Mouse (Mus musculus) limb, embryonic 12.5 days (tissue): ENCODE data around the gene D10Wsu102e. TPM values are rescaled to one million over a fixed set of nuclear protein-coding genes. Genes with fewer than 3 reads are reported as not detected.

ENCODE experiments used
- ATAC-seq: fragments of 200-750 bp; cut with Nextera tagmentation; 2 replicates; pipeline ENCODE4 v1.8.0; 2017; ENCODE audit warnings: low read depth, moderate TSS enrichment; ENCODE audit not compliant: insufficient number of reproducible peaks, insufficient read depth, low FRiP score, low TSS enrichment
- H3K27ac ChIP-seq: fragments of 300-500 bp; sonication (generic); 2 replicates; pipeline ENCODE4 v1.5.1; 2016; ENCODE audit warnings: mild to moderate bottlenecking, moderate library complexity
- H3K27me3 ChIP-seq: fragments of 300-500 bp; sonication (generic); 2 replicates; pipeline ENCODE4 v1.6.1; 2016; ENCODE audit warnings: mild to moderate bottlenecking, moderate library complexity
- H3K36me3 ChIP-seq: fragments of 300-500 bp; sonication (generic); 2 replicates; pipeline ENCODE4 v1.6.1; 2016; ENCODE audit warnings: mild to moderate bottlenecking, moderate library complexity
- H3K4me1 ChIP-seq: fragments of 300-500 bp; sonication (generic); replicated peaks from 2 replicates; pipeline ENCODE4 v1.6.1; 2016
- H3K4me2 ChIP-seq: fragments of 300-500 bp; sonication (generic); 2 replicates; pipeline ENCODE4 v1.6.1; 2016; ENCODE audit warnings: mild to moderate bottlenecking, moderate library complexity
- H3K4me3 ChIP-seq: fragments of 300-500 bp; sonication (generic); replicated peaks from 2 replicates; pipeline ENCODE4 v1.5.1; 2016; ENCODE audit warnings: mild to moderate bottlenecking
- H3K9ac ChIP-seq: fragments of 300-500 bp; sonication (generic); replicated peaks from 2 replicates; pipeline ENCODE4 v1.6.1; 2016; ENCODE audit warnings: mild to moderate bottlenecking, moderate library complexity
- H3K9me3 ChIP-seq: fragments of 300-500 bp; sonication (generic); 2 replicates; pipeline ENCODE4 v1.6.1; 2016; ENCODE audit warnings: mild to moderate bottlenecking, moderate library complexity
- WGBS: fragments of 180-500 bp; shearing (Covaris S2); methylation state at CpG from one replicate; pipeline ENCODE4 v1.1.7; 2016; 5-methylcytosine and 5-hydroxymethylcytosine counted together
- polyA plus RNA-seq: library from polyadenylated mRNA; unstranded; fragments of >200 nt; fragmentation: Nextera tagmentation; extraction: Ambion mirVana; gene quantifications from 2 replicates; pipeline ENCODE4 v1.2.1, GENCODE M21; 2016

The D10Wsu102e gene
- polyA plus RNA-seq: 0.87 and 0.92 TPM in 2 replicates

DNA sequence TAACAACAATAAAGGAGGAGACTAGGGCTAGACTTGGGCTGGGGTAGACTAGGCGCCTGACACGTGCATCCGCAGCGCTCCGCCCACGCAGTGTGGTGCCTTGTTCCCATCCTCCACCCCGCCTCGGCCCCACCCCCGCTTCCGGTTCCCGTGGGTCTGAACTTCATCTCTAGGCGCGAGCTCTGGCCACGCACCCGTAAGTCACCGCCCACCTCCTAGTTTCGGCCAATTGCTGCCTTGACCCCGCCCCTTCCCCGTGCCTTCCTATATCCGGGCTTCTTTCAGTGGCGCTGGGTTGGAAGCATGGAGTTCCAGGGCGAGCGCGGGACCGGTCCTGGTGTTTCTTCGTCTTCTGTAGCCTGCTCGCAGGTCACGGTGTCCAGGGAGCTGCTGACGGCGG, at the start of gene D10Wsu102e:
TSS of gene D10Wsu102e (plus strand) at position 266 of the 400 bp plus-strand sequence.
- ATAC-seq: peak; percentile 97
- Histone ChIP-seq H3K27ac (peak within 1 kb of the TSS; percentile 78), H3K36me3 (peaks cover 25% of the 10 kb centered on the region), H3K4me1 (peaks cover 9% of the 10 kb centered on the region), H3K4me3 (peak within 1 kb of the TSS; percentile 95), H3K4me2 (peak within 1 kb of the TSS; percentile 69), H3K9me3 (no peaks in the 10 kb centered on the region), H3K9ac (peak within 1 kb of the TSS; percentile 88), H3K27me3 (no peaks in the 10 kb centered on the region)
- under 1% methylated on average over 30 of the region's 30 CpGs for WGBS

DNA sequence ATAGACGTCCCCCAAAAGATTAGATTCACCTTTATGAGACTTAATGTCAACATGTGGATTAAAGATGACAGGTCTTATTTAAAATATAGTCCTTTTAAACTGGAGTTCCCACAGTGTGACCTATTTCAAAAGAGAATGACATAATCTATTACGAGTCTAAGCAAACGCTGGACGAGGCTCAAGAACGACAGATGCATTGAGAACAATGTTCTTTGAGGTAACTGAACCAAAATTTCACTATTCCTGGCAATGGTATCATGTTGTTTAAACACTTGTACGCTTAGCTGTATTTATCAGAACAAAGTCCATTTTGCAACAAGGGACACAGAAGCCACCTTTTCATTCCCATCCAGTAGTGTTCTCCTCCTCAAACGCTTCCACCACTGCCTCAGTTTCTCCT, 49.7 kb upstream of the D10Wsu102e start:
- Histone ChIP-seq H3K9me3 (0 out of 2 replicates have a peak, but pooled peaks cover 6% of the 10 kb centered on the region), H3K4me2 (no peak overlapping the region), H3K27ac (no peak overlapping the region), H3K4me3 (no peak overlapping the region), H3K4me1 (no peaks in the 10 kb centered on the region), H3K36me3 (no peaks in the 10 kb centered on the region), H3K27me3 (peaks cover 8% of the 10 kb centered on the region), H3K9ac (no peak overlapping the region)
- WGBS: 89% methylated on average over 7 of the region's 7 CpGs
- ATAC-seq: no peak

DNA sequence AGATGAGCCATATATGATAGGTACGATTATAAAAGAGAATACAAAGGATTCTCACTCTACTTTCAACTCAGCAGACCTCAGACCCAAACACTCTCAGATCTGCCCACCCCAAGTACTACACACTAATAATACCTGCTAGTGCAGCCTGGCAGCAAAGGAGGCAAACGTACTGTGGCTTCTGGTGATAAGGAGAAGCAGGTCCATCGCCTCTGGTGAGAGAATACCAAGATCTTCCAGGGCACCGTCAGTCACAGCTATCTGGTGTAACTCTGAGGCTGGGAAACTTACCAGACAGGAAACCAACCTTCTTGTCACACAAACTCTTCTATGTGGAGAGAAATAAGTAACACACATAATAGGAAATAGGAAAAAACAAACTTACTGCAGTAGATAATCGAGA, 47.0 kb upstream of the D10Wsu102e start:
- H3K27me3 ChIP-seq: peaks cover 8% of the 10 kb centered on the region
- no peaks in the 10 kb centered on the region for H3K36me3 ChIP-seq
- 0 out of 2 replicates have a peak, but pooled peaks cover 6% of the 10 kb centered on the region for H3K9me3 ChIP-seq
- H3K9ac ChIP-seq: no peak overlapping the region
- H3K4me2 ChIP-seq: no peak overlapping the region
- H3K4me1 ChIP-seq: no peaks in the 10 kb centered on the region
- no peak for ATAC-seq
- H3K27ac ChIP-seq: no peak overlapping the region
- WGBS: 85% methylated on average over 5 of the region's 5 CpGs
- no peak overlapping the region for H3K4me3 ChIP-seq

- Histone ChIP-seq H3K4me2 (no peak overlapping the region), H3K4me3 (no peak overlapping the region), H3K36me3 (no peaks in the 10 kb centered on the region), H3K4me1 (no peaks in the 10 kb centered on the region), H3K9me3 (no peaks in the 10 kb centered on the region), H3K27ac (no peak overlapping the region), H3K9ac (no peak overlapping the region), H3K27me3 (no peaks in the 10 kb centered on the region)
- ATAC-seq: no peak
- WGBS: 78% methylated on average over 6 of the region's 6 CpGs
Measured at GRCm38 (mm10) chr10:83320396-83320795, 39.6 kb upstream of the D10Wsu102e start.

DNA sequence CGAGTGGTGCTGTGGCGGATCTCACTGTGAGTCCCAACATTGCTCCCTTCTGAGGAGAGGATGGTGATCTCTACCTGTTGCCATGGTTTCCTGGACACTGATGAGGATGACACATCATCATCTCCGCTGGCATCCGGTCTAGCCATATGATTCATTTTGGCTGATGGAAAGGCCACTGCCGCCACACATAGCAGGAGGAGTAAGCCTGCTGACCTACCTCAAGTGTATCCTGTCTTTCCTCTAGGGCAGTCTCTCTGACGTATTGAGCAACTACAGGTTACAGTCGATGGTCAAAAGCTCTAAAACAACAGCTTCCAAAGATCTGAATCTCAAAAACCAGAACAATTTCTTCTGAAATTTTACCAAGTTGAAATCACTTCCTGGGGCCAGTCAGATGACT, 39.2 kb upstream of the D10Wsu102e start:
- Histone ChIP-seq H3K4me3 (no peak overlapping the region), H3K9me3 (no peaks in the 10 kb centered on the region), H3K36me3 (no peaks in the 10 kb centered on the region), H3K27me3 (no peaks in the 10 kb centered on the region), H3K4me1 (no peaks in the 10 kb centered on the region), H3K27ac (no peak overlapping the region), H3K9ac (no peak overlapping the region), H3K4me2 (no peak overlapping the region)
- 91% methylated on average over 7 of the region's 7 CpGs for WGBS
- no peak for ATAC-seq

DNA sequence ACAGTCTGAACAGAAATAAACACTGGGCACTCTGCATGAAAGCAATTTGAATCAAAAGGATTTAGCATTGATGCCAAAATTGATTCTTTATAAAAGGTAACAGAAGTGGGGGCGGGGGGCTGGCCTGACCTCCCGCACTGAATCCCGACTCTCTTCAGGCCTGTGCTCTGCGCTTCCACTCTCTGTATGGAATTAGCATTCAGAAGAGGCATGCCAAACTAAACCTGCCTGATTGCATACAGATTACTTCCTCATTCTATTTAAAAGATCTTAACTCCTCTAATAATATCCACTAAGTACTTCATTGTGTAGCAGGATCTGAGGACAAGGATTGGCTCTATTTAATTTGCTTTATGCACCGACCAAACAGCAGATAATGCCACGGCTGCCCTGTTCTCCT, 38.5 kb upstream of the D10Wsu102e start:
- no peaks in the 10 kb centered on the region for H3K36me3 ChIP-seq
- no peak overlapping the region for H3K4me3 ChIP-seq
- H3K27ac ChIP-seq: no peak overlapping the region
- no peak overlapping the region for H3K9ac ChIP-seq
- H3K4me2 ChIP-seq: no peak overlapping the region
- no peaks in the 10 kb centered on the region for H3K9me3 ChIP-seq
- no peak for ATAC-seq
- H3K27me3 ChIP-seq: no peaks in the 10 kb centered on the region
- H3K4me1 ChIP-seq: no peaks in the 10 kb centered on the region
- 85% methylated on average over 6 of the region's 6 CpGs for WGBS

DNA sequence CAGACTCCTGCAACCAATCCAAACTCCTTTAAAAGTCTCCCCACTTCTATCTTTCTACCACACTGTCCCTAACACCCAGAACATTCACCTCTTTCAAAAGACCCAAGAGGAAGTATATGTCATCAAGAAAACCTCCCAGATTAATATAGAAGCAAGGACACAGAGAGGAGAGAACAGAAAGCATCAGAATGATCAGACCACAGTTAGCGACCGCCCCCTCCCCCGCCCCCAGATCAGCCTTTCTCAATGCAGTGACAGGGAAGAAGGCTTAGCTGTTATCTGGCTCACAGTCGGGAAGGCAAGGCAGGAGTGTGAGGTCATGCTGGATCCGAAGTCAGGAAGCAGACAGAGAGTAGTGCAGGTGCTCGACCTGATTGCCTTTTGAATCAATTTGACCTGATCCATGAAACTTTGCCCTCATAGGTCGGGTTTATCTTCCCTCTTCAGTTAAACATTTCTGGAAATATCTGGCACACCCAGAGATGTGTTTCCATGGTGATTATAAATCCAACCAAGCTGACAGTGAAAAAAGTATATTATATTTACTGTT, 37.4 kb upstream of the D10Wsu102e start:
- WGBS: 51% methylated on average over 7 of the region's 7 CpGs
- Histone ChIP-seq H3K4me2 (no peak overlapping the region), H3K9ac (no peak overlapping the region), H3K9me3 (no peaks in the 10 kb centered on the region), H3K4me1 (no peaks in the 10 kb centered on the region), H3K36me3 (no peaks in the 10 kb centered on the region), H3K27me3 (no peaks in the 10 kb centered on the region), H3K4me3 (no peak overlapping the region), H3K27ac (no peak overlapping the region)
- ATAC-seq: no peak

DNA sequence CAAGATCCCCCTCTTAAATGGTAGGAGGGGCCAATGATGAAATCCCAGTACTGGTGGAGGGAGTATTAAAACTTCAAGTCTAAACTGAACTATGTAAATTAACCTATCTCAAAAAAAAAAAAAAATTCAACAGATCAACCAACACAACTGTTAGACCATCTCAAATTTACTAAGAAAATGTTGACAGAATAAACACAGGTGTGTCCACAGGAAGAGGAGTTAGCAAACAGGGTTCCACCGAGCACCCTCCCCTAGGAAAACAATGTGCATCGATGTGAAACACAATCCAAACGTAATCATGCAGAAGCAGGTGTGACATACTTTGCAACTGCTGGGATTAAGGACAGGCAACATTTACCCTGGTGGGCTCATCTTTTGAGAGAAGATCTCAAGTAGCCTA, 35.1 kb upstream of the D10Wsu102e start:
- no peaks in the 10 kb centered on the region for H3K9me3 ChIP-seq
- no peak overlapping the region for H3K27ac ChIP-seq
- H3K27me3 ChIP-seq: no peaks in the 10 kb centered on the region
- no peaks in the 10 kb centered on the region for H3K4me1 ChIP-seq
- ATAC-seq: no peak
- no peak overlapping the region for H3K4me3 ChIP-seq
- H3K9ac ChIP-seq: no peak overlapping the region
- no peak overlapping the region for H3K4me2 ChIP-seq
- H3K36me3 ChIP-seq: no peaks in the 10 kb centered on the region
- WGBS: 86% methylated on average over 3 of the region's 3 CpGs

GRCm38 (mm10) chr10:83325903-83326302, 34.1 kb upstream of the D10Wsu102e start:
- Histone ChIP-seq H3K4me3 (no peak overlapping the region), H3K4me1 (no peaks in the 10 kb centered on the region), H3K9me3 (no peaks in the 10 kb centered on the region), H3K27me3 (no peaks in the 10 kb centered on the region), H3K27ac (no peak overlapping the region), H3K36me3 (no peaks in the 10 kb centered on the region), H3K9ac (no peak overlapping the region), H3K4me2 (no peak overlapping the region)
- ATAC-seq: no peak
- 95% methylated on average over 1 of the region's 1 CpGs for WGBS

DNA sequence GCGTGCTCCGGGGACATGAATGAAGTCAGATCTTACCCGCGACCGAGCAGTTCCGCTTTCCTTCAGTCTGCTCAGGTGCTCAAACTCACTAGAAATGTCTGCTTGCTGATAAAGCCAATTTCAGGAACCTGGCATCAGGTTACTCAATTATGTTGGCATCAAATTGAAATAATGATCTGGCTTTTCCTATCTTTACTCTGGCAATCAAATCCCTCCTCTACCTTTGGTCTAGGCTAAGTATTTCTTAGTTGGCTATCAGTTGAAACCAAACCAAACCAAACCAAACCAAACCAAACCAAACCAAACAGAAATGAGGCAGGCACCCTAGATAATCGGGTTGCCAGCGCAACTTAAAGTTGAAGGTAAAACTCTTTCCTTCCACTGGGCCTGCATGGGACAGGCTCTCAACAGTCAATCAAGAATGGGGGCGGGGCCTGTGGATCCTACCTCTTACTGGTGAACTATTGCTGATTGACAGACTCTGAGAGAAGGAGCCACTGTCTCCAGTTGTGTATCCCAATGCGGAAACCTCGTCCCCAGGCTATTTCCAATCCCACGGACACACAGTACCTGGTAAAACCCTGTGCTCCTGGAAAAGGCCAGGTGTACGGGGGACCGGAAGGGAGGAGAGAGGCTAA, 33.3 kb upstream of the D10Wsu102e start:
- Histone ChIP-seq H3K9me3 (no peaks in the 10 kb centered on the region), H3K27me3 (peaks cover 2% of the 10 kb centered on the region; the same call in 1 of the 2 replicates), H3K27ac (no peak overlapping the region), H3K4me3 (no peak overlapping the region), H3K36me3 (no peaks in the 10 kb centered on the region), H3K4me2 (no peak overlapping the region), H3K4me1 (no peaks in the 10 kb centered on the region), H3K9ac (no peak overlapping the region)
- no peak for ATAC-seq
- 89% methylated on average over 14 of the region's 14 CpGs for WGBS

DNA sequence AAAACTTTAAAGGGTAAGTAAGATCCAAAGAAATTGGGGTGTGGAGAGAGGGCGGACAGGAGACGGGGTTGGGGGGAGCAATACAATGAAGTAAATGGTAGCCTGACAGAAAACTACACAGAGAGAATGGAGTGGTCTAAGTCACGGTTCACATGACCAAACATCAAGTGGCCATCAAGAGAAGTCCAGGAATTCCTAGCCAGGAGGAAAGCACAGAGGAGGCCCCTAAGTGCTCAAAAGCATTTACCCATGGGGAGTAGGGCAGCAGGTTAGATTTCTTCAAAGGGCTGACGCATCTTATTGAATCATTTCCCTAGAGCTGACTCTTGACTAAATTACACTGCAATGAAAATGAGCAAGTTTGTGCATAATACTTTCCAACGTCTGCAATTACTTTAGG, 31.2 kb upstream of the D10Wsu102e start:
- 64% methylated on average over 5 of the region's 5 CpGs for WGBS

GRCm38 (mm10) chr10:83330336-83330735, 29.7 kb upstream of the D10Wsu102e start:
- H3K4me3 ChIP-seq: no peak overlapping the region
- H3K9me3 ChIP-seq: no peaks in the 10 kb centered on the region
- no peak overlapping the region for H3K9ac ChIP-seq
- H3K27ac ChIP-seq: no peak overlapping the region
- 77% methylated on average over 6 of the region's 6 CpGs for WGBS
- no peak overlapping the region for H3K4me2 ChIP-seq
- no peaks in the 10 kb centered on the region for H3K36me3 ChIP-seq
- no peak for ATAC-seq
- no peaks in the 10 kb centered on the region for H3K4me1 ChIP-seq
- H3K27me3 ChIP-seq: peaks cover 32% of the 10 kb centered on the region

More for the DNA sequence above, 31.2 kb upstream of the D10Wsu102e start:
- H3K9ac ChIP-seq: no peak overlapping the region
- H3K4me2 ChIP-seq: no peak overlapping the region
- no peak overlapping the region for H3K4me3 ChIP-seq
- H3K36me3 ChIP-seq: no peaks in the 10 kb centered on the region
- no peaks in the 10 kb centered on the region for H3K4me1 ChIP-seq
- H3K27ac ChIP-seq: no peak overlapping the region
- no peaks in the 10 kb centered on the region for H3K9me3 ChIP-seq
- H3K27me3 ChIP-seq: peaks cover 16% of the 10 kb centered on the region
- no peak for ATAC-seq
